Mouse (Mus musculus) neural tube, embryonic 14.5 days (tissue): ENCODE results near the gene Cyth3. TPM values are rescaled to one million over a fixed set of nuclear protein-coding genes. Genes with fewer than 3 reads are reported as not detected.

Experiments
- ATAC-seq: fragments of 200-750 bp; cut with Nextera tagmentation; 2 replicates; pipeline ENCODE4 v1.8.0; 2017; ENCODE audit warnings: low read depth, mild to moderate bottlenecking, moderate TSS enrichment, moderate library complexity
- H3K27ac ChIP-seq: fragments of 300-500 bp; sonication (generic); 2 replicates; pipeline ENCODE4 v1.5.1; 2014; ENCODE audit warnings: low read depth, mild to moderate bottlenecking, control low read depth, low read length, moderate library complexity, mixed read lengths
- H3K27me3 ChIP-seq: fragments of 300-500 bp; sonication (generic); 2 replicates; pipeline ENCODE4 v1.6.1; 2014; ENCODE audit warnings: low read length; ENCODE audit not compliant: control insufficient read depth, insufficient read depth
- H3K36me3 ChIP-seq: fragments of 300-500 bp; sonication (generic); 2 replicates; pipeline ENCODE4 v1.6.1; 2014; ENCODE audit warnings: low read length, mixed read lengths; ENCODE audit not compliant: control insufficient read depth, insufficient read depth
- H3K4me1 ChIP-seq: fragments of 300-500 bp; sonication (generic); 2 replicates; pipeline ENCODE4 v1.6.1; 2014; ENCODE audit warnings: low read length; ENCODE audit not compliant: control insufficient read depth, insufficient read depth
- H3K4me2 ChIP-seq: fragments of 300-500 bp; sonication (generic); 2 replicates; pipeline ENCODE4 v1.6.1; 2014; ENCODE audit warnings: mild to moderate bottlenecking, low read depth, low read length, control low read depth
- H3K4me3 ChIP-seq: fragments of 300-500 bp; sonication (generic); 2 replicates; pipeline ENCODE4 v1.5.1; 2014; ENCODE audit warnings: low read depth, low read length, control low read depth, mixed read lengths
- H3K9ac ChIP-seq: fragments of 300-500 bp; sonication (generic); replicated peaks from 2 replicates; pipeline ENCODE4 v1.6.1; 2014; ENCODE audit warnings: low read depth, mild to moderate bottlenecking, control low read depth, low read length, mixed read lengths
- H3K9me3 ChIP-seq: fragments of 300-500 bp; sonication (generic); 2 replicates; pipeline ENCODE4 v1.6.1; 2016; ENCODE audit warnings: low read length; ENCODE audit not compliant: control insufficient read depth
- WGBS: fragments of 180-500 bp; shearing (Covaris S2); extraction: QIAGEN DNeasy Blood & Tissue Kit; methylation state at CpG from one replicate; pipeline ENCODE4 v1.1.7; 2014; 5-methylcytosine and 5-hydroxymethylcytosine counted together
- polyA plus RNA-seq: library from polyadenylated mRNA; unstranded; fragments of >200 nt; fragmentation: Nextera tagmentation; extraction: Ambion mirVana; gene quantifications from 2 replicates; pipeline ENCODE4 v1.2.1, GENCODE M21; 2014

Cyth3 gene
- 35.3 and 42.6 TPM in 2 replicates for polyA plus RNA-seq

- Histone ChIP-seq H3K4me3 (peak within 1 kb of the TSS; percentile 83), H3K36me3 (no peaks in the 10 kb centered on the region), H3K9ac (peak within 1 kb of the TSS; percentile 75), H3K4me1 (peaks cover 15% of the 10 kb centered on the region), H3K27ac (peak within 1 kb of the TSS; percentile 63), H3K27me3 (no peaks in the 10 kb centered on the region), H3K9me3 (no peaks in the 10 kb centered on the region), H3K4me2 (peak within 1 kb of the TSS; percentile 85)
- WGBS, result 8% methylated on average over 46 of the region's 46 CpGs
- ATAC-seq, result peak; percentile 93
These were observed at the start of gene Cyth3 for GRCm38 (mm10) chr5:143621893-143622622. Gene Cyth3, plus strand, starts transcription at chr5:143622447.

DNA sequence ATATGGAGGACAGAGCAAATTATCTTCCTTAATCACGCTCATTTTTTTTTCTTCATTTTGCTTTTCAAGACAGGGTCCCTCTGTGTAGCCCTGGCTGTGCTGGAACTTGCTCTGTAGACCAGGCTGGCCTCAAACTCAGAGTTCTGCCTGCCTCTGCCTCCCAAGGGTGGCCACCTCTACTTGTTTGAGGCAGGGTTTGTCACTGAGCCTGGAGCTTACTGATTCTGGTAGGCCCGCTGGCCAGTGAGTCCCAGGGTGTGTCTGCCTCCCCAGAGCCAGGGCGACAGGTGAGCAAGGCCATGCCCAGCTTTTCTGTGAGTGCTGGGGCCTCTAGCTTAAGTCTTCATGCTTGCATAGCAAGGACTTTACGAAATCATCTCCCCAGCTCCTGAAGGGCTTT lies 49.2 kb upstream of the Cyth3 start:
- no peak for ATAC-seq
- Histone ChIP-seq H3K4me3 (no peak overlapping the region), H3K36me3 (no peaks in the 10 kb centered on the region), H3K9ac (no peak overlapping the region), H3K4me2 (no peak overlapping the region), H3K27me3 (no peaks in the 10 kb centered on the region), H3K9me3 (no peaks in the 10 kb centered on the region), H3K27ac (no peak overlapping the region), H3K4me1 (no peaks in the 10 kb centered on the region)
- 86% methylated on average over 4 of the region's 4 CpGs for WGBS

- H3K27me3 ChIP-seq, result no peaks in the 10 kb centered on the region
- no peak for ATAC-seq
- 84% methylated on average over 19 of the region's 19 CpGs for WGBS
These were observed 47.7 kb upstream of the Cyth3 start for GRCm38 (mm10) chr5:143574261-143575178.

GRCm38 (mm10) chr5:143579537-143580203 lies 42.6 kb upstream of the Cyth3 start:
- no peaks in the 10 kb centered on the region for H3K27me3 ChIP-seq
- no peak overlapping the region for H3K9ac ChIP-seq
- H3K4me1 ChIP-seq, result no peaks in the 10 kb centered on the region
- no peak for ATAC-seq
- no peaks in the 10 kb centered on the region for H3K36me3 ChIP-seq
- no peak overlapping the region for H3K4me2 ChIP-seq
- no peaks in the 10 kb centered on the region for H3K9me3 ChIP-seq
- H3K27ac ChIP-seq, result no peak overlapping the region
- WGBS, result 86% methylated on average over 10 of the region's 10 CpGs
- H3K4me3 ChIP-seq, result no peak overlapping the region

More at GRCm38 (mm10) chr5:143574261-143575178, 47.7 kb upstream of the Cyth3 start:
- Histone ChIP-seq H3K4me2 (no peak overlapping the region), H3K27ac (no peak overlapping the region), H3K4me1 (no peaks in the 10 kb centered on the region), H3K4me3 (no peak overlapping the region), H3K9ac (no peak overlapping the region), H3K36me3 (no peaks in the 10 kb centered on the region), H3K9me3 (no peaks in the 10 kb centered on the region)

- WGBS, result 95% methylated on average over 2 of the region's 2 CpGs
- Histone ChIP-seq H3K4me1 (no peaks in the 10 kb centered on the region), H3K9me3 (no peaks in the 10 kb centered on the region), H3K36me3 (no peaks in the 10 kb centered on the region), H3K4me3 (no peak overlapping the region), H3K4me2 (no peak overlapping the region), H3K27me3 (no peaks in the 10 kb centered on the region), H3K27ac (no peak overlapping the region), H3K9ac (no peak overlapping the region)
- no peak for ATAC-seq
These were observed 41.3 kb upstream of the Cyth3 start for GRCm38 (mm10) chr5:143580982-143581381.

GRCm38 (mm10) chr5:143581874-143582273 lies 40.4 kb upstream of the Cyth3 start:
- Histone ChIP-seq H3K27me3 (no peaks in the 10 kb centered on the region), H3K4me3 (no peak overlapping the region), H3K4me2 (no peak overlapping the region), H3K36me3 (no peaks in the 10 kb centered on the region), H3K9me3 (no peaks in the 10 kb centered on the region), H3K9ac (no peak overlapping the region), H3K4me1 (no peaks in the 10 kb centered on the region), H3K27ac (no peak overlapping the region)
- no peak for ATAC-seq
- 90% methylated on average over 8 of the region's 8 CpGs for WGBS

- Histone ChIP-seq H3K4me3 (no peak overlapping the region), H3K9ac (no peak overlapping the region), H3K27ac (no peak overlapping the region), H3K27me3 (no peaks in the 10 kb centered on the region), H3K4me2 (no peak overlapping the region), H3K9me3 (no peaks in the 10 kb centered on the region), H3K36me3 (no peaks in the 10 kb centered on the region), H3K4me1 (no peaks in the 10 kb centered on the region)
- ATAC-seq, result no peak
- 94% methylated on average over 10 of the region's 10 CpGs for WGBS
These were observed 39.2 kb upstream of the Cyth3 start for GRCm38 (mm10) chr5:143583081-143583480.

- no peaks in the 10 kb centered on the region for H3K9me3 ChIP-seq
- H3K27ac ChIP-seq, result no peak overlapping the region
- no peaks in the 10 kb centered on the region for H3K36me3 ChIP-seq
- no peak for ATAC-seq
- no peak overlapping the region for H3K4me2 ChIP-seq
- no peak overlapping the region for H3K4me3 ChIP-seq
- WGBS, result 86% methylated on average over 5 of the region's 5 CpGs
- H3K4me1 ChIP-seq, result no peaks in the 10 kb centered on the region
- H3K9ac ChIP-seq, result no peak overlapping the region
- H3K27me3 ChIP-seq, result no peaks in the 10 kb centered on the region
These were observed 37.3 kb upstream of the Cyth3 start for GRCm38 (mm10) chr5:143584982-143585381.
